Mouse (Mus musculus) small intestine, adult 2 months (tissue): Measurements from ENCODE around the gene Rpain. TPM values are rescaled to one million over a fixed set of nuclear protein-coding genes. Genes with fewer than 3 reads are reported as not detected.

Source experiments
- H3K27ac ChIP-seq: fragments of 200-500 bp; 2 replicates; pipeline ENCODE4 v1.5.1; 2012; ENCODE audit warnings: low read depth, low read length, control low read depth, inconsistent platforms; ENCODE audit not compliant: insufficient read depth
- H3K27me3 ChIP-seq: fragments of 200-500 bp; 2 replicates; pipeline ENCODE4 v1.6.1; 2012; ENCODE audit warnings: mild to moderate bottlenecking, moderate library complexity, low read length, inconsistent platforms; ENCODE audit not compliant: control insufficient read depth, insufficient read depth
- H3K36me3 ChIP-seq: fragments of 200-500 bp; 2 replicates; pipeline ENCODE4 v1.6.1; 2012; ENCODE audit warnings: mild to moderate bottlenecking, low read length, control low read depth, inconsistent platforms; ENCODE audit not compliant: control insufficient read depth, insufficient read depth
- H3K4me1 ChIP-seq: fragments of 200-500 bp; 2 replicates; pipeline ENCODE4 v1.6.1; 2012; ENCODE audit warnings: low read length, inconsistent platforms, mixed read lengths; ENCODE audit not compliant: control insufficient read depth, insufficient read depth, insufficient read length
- H3K4me3 ChIP-seq: fragments of 200-500 bp; 2 replicates; pipeline ENCODE4 v1.5.1; 2012; ENCODE audit warnings: low read depth, mild to moderate bottlenecking, control low read depth, inconsistent platforms, low read length, moderate library complexity
- CTCF ChIP-seq: fragments of 200-500 bp; IDR thresholded peaks from 2 replicates; pipeline ENCODE4 v1.5.1; 2012; ENCODE audit warnings: low read depth, mild to moderate bottlenecking, control low read depth, inconsistent platforms, low read length, moderate library complexity, mixed read lengths; ENCODE audit not compliant: insufficient replicate concordance, insufficient read length; ENCODE audit errors: extremely low read depth
- POLR2A ChIP-seq: fragments of 200-500 bp; IDR thresholded peaks from 2 replicates; pipeline ENCODE4 v1.6.1; 2012; ENCODE audit warnings: low read depth, mild to moderate bottlenecking, control low read depth, inconsistent platforms, low read length, moderate library complexity
- WGBS: fragments of 180-500 bp; shearing (Covaris S2); methylation state at CpG from one replicate; pipeline ENCODE4 v1.1.7; 2018; 5-methylcytosine and 5-hydroxymethylcytosine counted together
- polyA plus RNA-seq: library from polyadenylated mRNA; depleted of rRNA; stranded (reverse); fragments of >200 nt; gene quantifications from 2 replicates; pipeline ENCODE4 v1.2.3, GENCODE M21; 2012

Rpain gene
- polyA plus RNA-seq, 1 experiment = 8.1 TPM

- Histone ChIP-seq H3K27me3 (no peaks in the 10 kb centered on the region), H3K4me3 (no peak overlapping the region), H3K4me1 (no peaks in the 10 kb centered on the region), H3K27ac (no peak overlapping the region), H3K36me3 (peaks cover 67% of the 10 kb centered on the region)
- no peak for TF ChIP-seq CTCF
- no peak for TF ChIP-seq POLR2A
- WGBS = 88% methylated on average over 5 of the region's 5 CpGs
These were observed 9.0 kb upstream of the Rpain start for GRCm38 (mm10) chr11:70960786-70961554.

GRCm38 (mm10) chr11:70964222-70964907 lies 5.6 kb upstream of the Rpain start:
- 85% methylated on average over 4 of the region's 4 CpGs for WGBS
- Histone ChIP-seq H3K27ac (no peak overlapping the region), H3K4me1 (peaks cover 2% of the 10 kb centered on the region), H3K27me3 (no peaks in the 10 kb centered on the region), H3K36me3 (peaks cover 49% of the 10 kb centered on the region), H3K4me3 (no peak overlapping the region)
- TF ChIP-seq CTCF (no peak), POLR2A (no peak)

GRCm38 (mm10) chr11:70969271-70969794 lies 680 bp upstream of the Rpain start:
- H3K36me3 ChIP-seq = peaks cover 22% of the 10 kb centered on the region
- H3K4me3 ChIP-seq = peak overlapping the region; percentile 85
- peaks cover 7% of the 10 kb centered on the region for H3K4me1 ChIP-seq
- TF ChIP-seq POLR2A = no peak
- no peak for TF ChIP-seq CTCF
- WGBS = under 1% methylated on average over 25 of the region's 25 CpGs
- H3K27ac ChIP-seq = peak overlapping the region; percentile 76
- H3K27me3 ChIP-seq = no peaks in the 10 kb centered on the region

- Histone ChIP-seq H3K4me1 (peaks cover 7% of the 10 kb centered on the region), H3K27me3 (no peaks in the 10 kb centered on the region), H3K27ac (peak overlapping the region; percentile 90), H3K4me3 (peak overlapping the region; percentile 96), H3K36me3 (peaks cover 11% of the 10 kb centered on the region)
- no peak for TF ChIP-seq POLR2A
- 0 out of 2 replicates have a peak, but pooled peaks have one; percentile 12 for TF ChIP-seq CTCF
- WGBS = 12% methylated on average over 24 of the region's 24 CpGs
These were observed 837 bp downstream of the Rpain start for GRCm38 (mm10) chr11:70970560-70971540.

- WGBS = 72% methylated on average over 1 of the region's 1 CpGs
- H3K4me1 ChIP-seq = peaks cover 7% of the 10 kb centered on the region
- no peak overlapping the region for H3K27ac ChIP-seq
- H3K4me3 ChIP-seq = no peak overlapping the region
- no peaks in the 10 kb centered on the region for H3K27me3 ChIP-seq
- TF ChIP-seq POLR2A = no peak
- no peak for TF ChIP-seq CTCF
- H3K36me3 ChIP-seq = peaks cover 20% of the 10 kb centered on the region
These were observed 2.6 kb downstream of the Rpain start for GRCm38 (mm10) chr11:70972586-70972985.

GRCm38 (mm10) chr11:70973947-70974346 lies 3.9 kb downstream of the Rpain start:
- H3K27me3 ChIP-seq = no peaks in the 10 kb centered on the region
- H3K4me3 ChIP-seq = no peak overlapping the region
- peaks cover 5% of the 10 kb centered on the region for H3K4me1 ChIP-seq
- 78% methylated on average over 4 of the region's 4 CpGs for WGBS
- TF ChIP-seq POLR2A = no peak
- TF ChIP-seq CTCF = peak; percentile 31; the same call in 1 of the 2 replicates
- no peak overlapping the region for H3K27ac ChIP-seq
- peaks cover 29% of the 10 kb centered on the region for H3K36me3 ChIP-seq

- H3K4me3 ChIP-seq = no peak overlapping the region
- H3K27me3 ChIP-seq = no peaks in the 10 kb centered on the region
- H3K4me1 ChIP-seq = peaks cover 5% of the 10 kb centered on the region
- peaks cover 39% of the 10 kb centered on the region for H3K36me3 ChIP-seq
- TF ChIP-seq CTCF (no peak), POLR2A (no peak)
- 64% methylated on average over 2 of the region's 2 CpGs for WGBS
- no peak overlapping the region for H3K27ac ChIP-seq
These were observed 5.2 kb downstream of the Rpain start for GRCm38 (mm10) chr11:70975193-70975592.
